Mouse (Mus musculus): ENCODE measurements around the gene Tspan9. TPM values are rescaled to one million over a fixed set of nuclear protein-coding genes. Genes with fewer than 3 reads are reported as not detected.

The Tspan9 gene
- 156 and 177 TPM in 2 replicates for polyA plus RNA-seq (2015; fragmentation: Nextera tagmentation; extraction: Ambion mirVana)

- H3K4me2 ChIP-seq (replicated peaks): peak within 1 kb of the TSS; percentile 92
- peak; percentile 88 for ATAC-seq (ENCODE audit: insufficient number of reproducible peaks, low FRiP score, low TSS enrichment, low read depth)
- peaks cover 33% of the 10 kb centered on the region for H3K4me1 ChIP-seq
- H3K27ac ChIP-seq (replicated peaks): peak within 1 kb of the TSS; percentile 91
- peak within 1 kb of the TSS; percentile 79 for H3K9ac ChIP-seq
- H3K4me3 ChIP-seq (replicated peaks): peak within 1 kb of the TSS; percentile 73
- H3K9me3 ChIP-seq (replicated peaks): no peaks in the 10 kb centered on the region
- under 1% methylated on average over 54 of the region's 56 CpGs for WGBS
- no peaks in the 10 kb centered on the region for H3K27me3 ChIP-seq
- peaks cover 4% of the 10 kb centered on the region; the same call in 1 of the 2 replicates for H3K36me3 ChIP-seq
Measured at GRCm38 (mm10) chr6:128143390-128144020, at the start of gene Tspan9. Gene Tspan9 (minus strand): TSS chr6:128143594.

- 30% methylated on average over 2 of the region's 2 CpGs for WGBS
- H3K9ac ChIP-seq: no peak overlapping the region
Measured at GRCm38 (mm10) chr6:128183521-128183920, 40.1 kb upstream of the Tspan9 start.

GRCm38 (mm10) chr6:128181176-128181575 lies 37.8 kb upstream of the Tspan9 start:
- ATAC-seq (ENCODE audit: insufficient number of reproducible peaks, low FRiP score, low TSS enrichment, low read depth): no peak

More at GRCm38 (mm10) chr6:128183521-128183920, 40.1 kb upstream of the Tspan9 start:
- ATAC-seq (ENCODE audit: insufficient number of reproducible peaks, low FRiP score, low TSS enrichment, low read depth): no peak
- no peak overlapping the region for H3K4me3 ChIP-seq (replicated peaks)
- no peaks in the 10 kb centered on the region for H3K27me3 ChIP-seq
- H3K4me2 ChIP-seq (replicated peaks): no peak overlapping the region
- no peaks in the 10 kb centered on the region for H3K4me1 ChIP-seq
- H3K36me3 ChIP-seq: no peaks in the 10 kb centered on the region
- no peaks in the 10 kb centered on the region for H3K9me3 ChIP-seq (replicated peaks)
- no peak overlapping the region for H3K27ac ChIP-seq (replicated peaks)

GRCm38 (mm10) chr6:128179651-128180050 lies 36.3 kb upstream of the Tspan9 start:
- 97% methylated on average over 1 of the region's 1 CpGs for WGBS
- no peak for ATAC-seq (ENCODE audit: insufficient number of reproducible peaks, low FRiP score, low TSS enrichment, low read depth)
- Histone ChIP-seq H3K27me3 (no peaks in the 10 kb centered on the region), H3K27ac (replicated peaks) (no peak overlapping the region), H3K4me2 (replicated peaks) (no peak overlapping the region), H3K4me1 (no peaks in the 10 kb centered on the region), H3K9me3 (replicated peaks) (no peaks in the 10 kb centered on the region), H3K36me3 (no peaks in the 10 kb centered on the region), H3K9ac (no peak overlapping the region), H3K4me3 (replicated peaks) (no peak overlapping the region)

More at GRCm38 (mm10) chr6:128181176-128181575, 37.8 kb upstream of the Tspan9 start:
- no peaks in the 10 kb centered on the region for H3K9me3 ChIP-seq (replicated peaks)
- no peaks in the 10 kb centered on the region for H3K4me1 ChIP-seq
- whole genome bisulfite sequencing: 59% methylated on average over 5 of the region's 5 CpGs
- no peak overlapping the region for H3K4me3 ChIP-seq (replicated peaks)
- no peak overlapping the region for H3K27ac ChIP-seq (replicated peaks)
- no peak overlapping the region for H3K4me2 ChIP-seq (replicated peaks)
- no peaks in the 10 kb centered on the region for H3K27me3 ChIP-seq
- H3K9ac ChIP-seq: no peak overlapping the region
- no peaks in the 10 kb centered on the region for H3K36me3 ChIP-seq

GRCm38 (mm10) chr6:128179247-128179646 lies 35.9 kb upstream of the Tspan9 start:
- no peaks in the 10 kb centered on the region for H3K27me3 ChIP-seq
- H3K4me1 ChIP-seq: no peaks in the 10 kb centered on the region
- 64% methylated on average over 5 of the region's 5 CpGs for WGBS
- H3K9ac ChIP-seq: no peak overlapping the region
- no peaks in the 10 kb centered on the region for H3K9me3 ChIP-seq (replicated peaks)
- no peak overlapping the region for H3K4me2 ChIP-seq (replicated peaks)
- H3K36me3 ChIP-seq: no peaks in the 10 kb centered on the region
- ATAC-seq (ENCODE audit: insufficient number of reproducible peaks, low FRiP score, low TSS enrichment, low read depth): no peak
- no peak overlapping the region for H3K4me3 ChIP-seq (replicated peaks)
- no peak overlapping the region for H3K27ac ChIP-seq (replicated peaks)

- no peak overlapping the region for H3K27ac ChIP-seq (replicated peaks)
- 90% methylated on average over 2 of the region's 2 CpGs for WGBS
- no peak overlapping the region for H3K9ac ChIP-seq
- no peaks in the 10 kb centered on the region for H3K4me1 ChIP-seq
- ATAC-seq (ENCODE audit: insufficient number of reproducible peaks, low FRiP score, low TSS enrichment, low read depth): no peak
- H3K27me3 ChIP-seq: no peaks in the 10 kb centered on the region
- H3K4me3 ChIP-seq (replicated peaks): no peak overlapping the region
- no peaks in the 10 kb centered on the region for H3K36me3 ChIP-seq
- no peak overlapping the region for H3K4me2 ChIP-seq (replicated peaks)
- H3K9me3 ChIP-seq (replicated peaks): no peaks in the 10 kb centered on the region
Measured at GRCm38 (mm10) chr6:128178681-128179080, 35.3 kb upstream of the Tspan9 start.

GRCm38 (mm10) chr6:128168785-128169679 lies 25.6 kb upstream of the Tspan9 start:
- peaks cover 16% of the 10 kb centered on the region for H3K4me1 ChIP-seq
- H3K36me3 ChIP-seq: no peaks in the 10 kb centered on the region
- H3K9me3 ChIP-seq (replicated peaks): no peaks in the 10 kb centered on the region
- H3K27ac ChIP-seq (replicated peaks): no peak overlapping the region
- ATAC-seq (ENCODE audit: insufficient number of reproducible peaks, low FRiP score, low TSS enrichment, low read depth): no peak
- H3K4me2 ChIP-seq (replicated peaks): no peak overlapping the region
- no peaks in the 10 kb centered on the region for H3K27me3 ChIP-seq
- 54% methylated on average over 6 of the region's 6 CpGs for WGBS
- no peak overlapping the region for H3K4me3 ChIP-seq (replicated peaks)
- no peak overlapping the region for H3K9ac ChIP-seq

GRCm38 (mm10) chr6:128165564-128165963 lies 22.2 kb upstream of the Tspan9 start:
- H3K9me3 ChIP-seq (replicated peaks): no peaks in the 10 kb centered on the region
- peak overlapping the region; percentile 48; the same call in 1 of the 2 replicates for H3K27ac ChIP-seq (replicated peaks)
- H3K27me3 ChIP-seq: no peaks in the 10 kb centered on the region
- H3K36me3 ChIP-seq: no peaks in the 10 kb centered on the region
- no peak for ATAC-seq (ENCODE audit: insufficient number of reproducible peaks, low FRiP score, low TSS enrichment, low read depth)
- H3K9ac ChIP-seq: no peak overlapping the region
- WGBS: 31% methylated on average over 2 of the region's 2 CpGs
- no peak overlapping the region for H3K4me2 ChIP-seq (replicated peaks)
- peaks cover 16% of the 10 kb centered on the region for H3K4me1 ChIP-seq
- no peak overlapping the region for H3K4me3 ChIP-seq (replicated peaks)

GRCm38 (mm10) chr6:128164632-128165031 lies 21.2 kb upstream of the Tspan9 start:
- Histone ChIP-seq H3K27ac (replicated peaks) (no peak overlapping the region), H3K4me3 (replicated peaks) (no peak overlapping the region), H3K4me2 (replicated peaks) (no peak overlapping the region), H3K27me3 (no peaks in the 10 kb centered on the region), H3K4me1 (peaks cover 16% of the 10 kb centered on the region), H3K36me3 (no peaks in the 10 kb centered on the region), H3K9me3 (replicated peaks) (no peaks in the 10 kb centered on the region), H3K9ac (no peak overlapping the region)
- no peak for ATAC-seq (ENCODE audit: insufficient number of reproducible peaks, low FRiP score, low TSS enrichment, low read depth)
- WGBS: 76% methylated on average over 7 of the region's 8 CpGs

- WGBS: 86% methylated on average over 6 of the region's 6 CpGs
- Histone ChIP-seq H3K27ac (replicated peaks) (no peak overlapping the region), H3K4me2 (replicated peaks) (no peak overlapping the region), H3K36me3 (no peaks in the 10 kb centered on the region), H3K27me3 (no peaks in the 10 kb centered on the region), H3K9me3 (replicated peaks) (no peaks in the 10 kb centered on the region), H3K4me3 (replicated peaks) (no peak overlapping the region), H3K4me1 (no peaks in the 10 kb centered on the region), H3K9ac (no peak overlapping the region)
- no peak for ATAC-seq (ENCODE audit: insufficient number of reproducible peaks, low FRiP score, low TSS enrichment, low read depth)
Measured at GRCm38 (mm10) chr6:128159092-128159491, 15.7 kb upstream of the Tspan9 start.

GRCm38 (mm10) chr6:128158031-128158430 lies 14.6 kb upstream of the Tspan9 start:
- H3K9me3 ChIP-seq (replicated peaks): no peaks in the 10 kb centered on the region
- H3K4me3 ChIP-seq (replicated peaks): no peak overlapping the region
- H3K27ac ChIP-seq (replicated peaks): no peak overlapping the region
- WGBS: 70% methylated on average over 12 of the region's 12 CpGs
- no peak overlapping the region for H3K4me2 ChIP-seq (replicated peaks)
- no peak for ATAC-seq (ENCODE audit: insufficient number of reproducible peaks, low FRiP score, low TSS enrichment, low read depth)
- H3K4me1 ChIP-seq: no peaks in the 10 kb centered on the region
- H3K36me3 ChIP-seq: no peaks in the 10 kb centered on the region
- H3K27me3 ChIP-seq: no peaks in the 10 kb centered on the region
- no peak overlapping the region for H3K9ac ChIP-seq

Data from embryonic facial prominence, embryonic 15.5 days (tissue).